Comparison of ENCODE assay signal across 15 mouse cellular contexts in genomic region chr4:156343332-156343731, GRCm38 (mm10). TPM values are rescaled to one million over a fixed set of nuclear protein-coding genes. Genes with fewer than 3 reads are reported as not detected.
A peak's percentile ranks its signal among the peaks of the same experiment; 100 is the strongest.
DNase-seq lines count a peak whose midpoint lies in the region; ATAC-seq and TF ChIP-seq lines count a peak whose summit lies in the region.
"Had no signal": no experiment of that assay in that cellular context is flagged by ENCODE, and none has a peak within 500 bp of the region (broad histone marks: within the 10 kb centered on the region; RNA-seq: fewer than 3 reads in every experiment).

No protein-coding gene starts in this region.

- peak; percentile 32 for ATAC-seq in embryonic facial prominence, embryonic 11.5 days (replicated peaks; ENCODE audit: insufficient number of reproducible peaks, low FRiP score, low TSS enrichment, low read depth)
- ATAC-seq in kidney, postnatal 0 days (replicated peaks; ENCODE audit: low FRiP score, low read depth), result peak; percentile 26
- peak; percentile 54; the same call in 1 of the 2 replicates for ATAC-seq in intestine, embryonic 14.5 days (replicated peaks; ENCODE audit: low FRiP score, low TSS enrichment, low read depth)
- peak; percentile 31; the same call in 1 of the 2 replicates for ATAC-seq in megakaryocyte-erythroid progenitor cell, adult 5-6 weeks (replicated peaks; ENCODE audit: low FRiP score, low TSS enrichment, poor library complexity, severe bottlenecking)

- no peak overlapping the region for H3K9ac ChIP-seq in embryonic facial prominence, embryonic 11.5 days (replicated peaks; ENCODE audit: low read length)
- H3K9ac ChIP-seq in kidney, postnatal 0 days (ENCODE audit: low read depth, low read length), result no peak overlapping the region
- no peak overlapping the region for H3K9ac ChIP-seq in intestine, embryonic 14.5 days (ENCODE audit: low read length)
- H3K9ac ChIP-seq: forebrain, embryonic 15.5 days had no signal

- H3K27me3 ChIP-seq in embryonic facial prominence, embryonic 11.5 days (ENCODE audit: control insufficient read depth, insufficient read depth, low read length), result no peaks in the 10 kb centered on the region
- no peaks in the 10 kb centered on the region for H3K27me3 ChIP-seq in embryonic facial prominence, embryonic 10.5 days (replicated peaks; ENCODE audit: low read depth, poor library complexity, severe bottlenecking)
- no peaks in the 10 kb centered on the region for H3K27me3 ChIP-seq in kidney, postnatal 0 days (ENCODE audit: insufficient read depth, low read length)
- H3K27me3 ChIP-seq in intestine, embryonic 14.5 days (replicated peaks; ENCODE audit: control insufficient read depth, insufficient read depth, low read length), result no peaks in the 10 kb centered on the region
- H3K27me3 ChIP-seq: forebrain, embryonic 15.5 days had no signal

- no peak overlapping the region for H3K27ac ChIP-seq in embryonic facial prominence, embryonic 11.5 days (replicated peaks; ENCODE audit: low read depth, low read length)
- H3K27ac ChIP-seq in embryonic facial prominence, embryonic 10.5 days (replicated peaks), result no peak overlapping the region
- H3K27ac ChIP-seq in kidney, postnatal 0 days, result no peak overlapping the region
- no peak overlapping the region for H3K27ac ChIP-seq in intestine, embryonic 14.5 days (ENCODE audit: low read depth)
- H3K27ac ChIP-seq: forebrain, embryonic 15.5 days had no signal

- 97% methylated on average over 1 of the region's 1 CpGs for WGBS in embryonic facial prominence, embryonic 11.5 days
- 78% methylated on average over 1 of the region's 1 CpGs for WGBS in embryonic facial prominence, embryonic 10.5 days
- 92% methylated on average over 1 of the region's 1 CpGs for WGBS in kidney, postnatal 0 days
- 95% methylated on average over 1 of the region's 1 CpGs for WGBS in intestine, embryonic 14.5 days

- peaks cover 8% of the 10 kb centered on the region; the same call in 1 of the 2 replicates for H3K9me3 ChIP-seq in embryonic facial prominence, embryonic 11.5 days (replicated peaks; ENCODE audit: control insufficient read depth, low read length)
- peaks cover 38% of the 10 kb centered on the region for H3K9me3 ChIP-seq in embryonic facial prominence, embryonic 10.5 days
- H3K9me3 ChIP-seq in kidney, postnatal 0 days (replicated peaks; ENCODE audit: low read length), result no peaks in the 10 kb centered on the region
- H3K9me3 ChIP-seq in intestine, embryonic 14.5 days (ENCODE audit: control insufficient read depth, low read length), result peaks cover 5% of the 10 kb centered on the region; the same call in 1 of the 2 replicates

- H3K36me3 ChIP-seq in embryonic facial prominence, embryonic 11.5 days (replicated peaks; ENCODE audit: control insufficient read depth, insufficient read depth, low read depth, low read length), result no peaks in the 10 kb centered on the region
- no peaks in the 10 kb centered on the region for H3K36me3 ChIP-seq in embryonic facial prominence, embryonic 10.5 days (replicated peaks)
- H3K36me3 ChIP-seq in kidney, postnatal 0 days (ENCODE audit: insufficient read depth, low read length), result no peaks in the 10 kb centered on the region
- no peaks in the 10 kb centered on the region for H3K36me3 ChIP-seq in intestine, embryonic 14.5 days (ENCODE audit: control insufficient read depth, insufficient read depth, low read length)
- H3K36me3 ChIP-seq: forebrain, embryonic 15.5 days had no signal

- no peak for TF ChIP-seq CTCF in kidney, postnatal 0 days (IDR thresholded peaks at IDR 0.05; ENCODE audit: low read depth)

- no peak overlapping the region for H3K4me2 ChIP-seq in embryonic facial prominence, embryonic 11.5 days (ENCODE audit: low read depth, low read length)
- no peak overlapping the region for H3K4me2 ChIP-seq in kidney, postnatal 0 days (ENCODE audit: low read length)
- no peak overlapping the region for H3K4me2 ChIP-seq in intestine, embryonic 14.5 days (ENCODE audit: low read length)
- H3K4me2 ChIP-seq: forebrain, embryonic 15.5 days had no signal

- H3K4me1 ChIP-seq in embryonic facial prominence, embryonic 11.5 days (ENCODE audit: control insufficient read depth, insufficient read depth, low read length), result no peaks in the 10 kb centered on the region
- H3K4me1 ChIP-seq in embryonic facial prominence, embryonic 10.5 days, result no peaks in the 10 kb centered on the region
- no peaks in the 10 kb centered on the region for H3K4me1 ChIP-seq in kidney, postnatal 0 days (replicated peaks; ENCODE audit: insufficient read depth, low read length)
- no peaks in the 10 kb centered on the region for H3K4me1 ChIP-seq in intestine, embryonic 14.5 days (replicated peaks; ENCODE audit: control insufficient read depth, insufficient read depth, low read length)
- H3K4me1 ChIP-seq: forebrain, embryonic 15.5 days had no signal

- DNase-seq in embryonic facial prominence, embryonic 11.5 days (ENCODE audit: low spot score), result no peak
- no peak for DNase-seq in embryonic facial prominence, embryonic 10.5 days (ENCODE audit: low spot score)
- no peak for DNase-seq in kidney, postnatal 0 days (ENCODE audit: low spot score)
- DNase-seq in kidney, postnatal 36 days, result no peak
- no peak for DNase-seq in intestine, embryonic 14.5 days (ENCODE audit: low spot score)
- no peak for DNase-seq in Muller cell, postnatal 12 days (ENCODE audit: inconsistent ontology term)
- no peak for DNase-seq in adrenal gland, postnatal 4 days (ENCODE audit: low spot score in 2 of 2)
- DNase-seq: adrenal gland, postnatal 36 days; cerebellum, postnatal 10 days; lung, postnatal 10 days; spleen, adult 18-20 months had no signal

- H3K4me3 ChIP-seq in embryonic facial prominence, embryonic 11.5 days (ENCODE audit: low read depth, low read length), result no peak overlapping the region
- H3K4me3 ChIP-seq in embryonic facial prominence, embryonic 10.5 days, result no peak overlapping the region
- H3K4me3 ChIP-seq in kidney, postnatal 0 days (replicated peaks; ENCODE audit: low read depth, low read length), result no peak overlapping the region
- H3K4me3 ChIP-seq in intestine, embryonic 14.5 days (ENCODE audit: low read depth, low read length), result no peak overlapping the region
- H3K4me3 ChIP-seq: forebrain, embryonic 15.5 days had no signal

RNA-seq across cellular contexts. Expression of gene Vmn2r-ps159, which starts 12.4 kb away (rescaled TPM):
- polyA plus RNA-seq in embryonic facial prominence, embryonic 11.5 days (2014; fragmentation: Nextera tagmentation; extraction: Ambion mirVana), result not detected in 2 replicates
- not detected in 2 replicates for polyA plus RNA-seq in embryonic facial prominence, embryonic 10.5 days (2016; fragmentation: Nextera tagmentation; extraction: Ambion mirVana)
- not detected in 2 replicates for polyA plus RNA-seq in kidney, postnatal 0 days (2015; fragmentation: Nextera tagmentation; extraction: Ambion mirVana)
- not detected in 2 replicates for polyA plus RNA-seq in intestine, embryonic 14.5 days (2014; fragmentation: Nextera tagmentation; extraction: Ambion mirVana)
- not detected in 2 replicates for total RNA-seq in megakaryocyte-erythroid progenitor cell, adult 5-6 weeks (2014; fragmentation: Nextera tagmentation)
- total RNA-seq in megakaryocyte-erythroid progenitor cell, adult 5-6 weeks (2017), result not detected in 2 replicates
- total RNA-seq in adrenal gland, postnatal 4 days (2021), result not detected
- total RNA-seq: adrenal gland, postnatal 36 days; heart, adult 8-10 months had no signal
- polyA plus RNA-seq: forebrain, embryonic 15.5 days; urinary bladder, adult 2 months had no signal
